Mouse (Mus musculus) heart, postnatal 0 days (tissue): ENCODE measurements around the gene Flywch1. TPM values are rescaled to one million over a fixed set of nuclear protein-coding genes. Genes with fewer than 3 reads are reported as not detected.

Experiments used
- ATAC-seq: fragments of 200-750 bp; cut with Nextera tagmentation; 2 replicates; pipeline ENCODE4 v1.8.0; 2017; ENCODE audit warnings: low read depth, moderate number of reproducible peaks, moderate library complexity; ENCODE audit not compliant: insufficient read depth
- DNase-seq: peaks from one replicate; pipeline ENCODE4 v3.0.0-alpha.2; 2016; ENCODE audit warnings: low spot score
- H3K27ac ChIP-seq: fragments of 300-500 bp; sonication (generic); 2 replicates; pipeline ENCODE4 v1.5.1; 2014; ENCODE audit warnings: low read depth, mild to moderate bottlenecking
- H3K27me3 ChIP-seq: fragments of 300-500 bp; sonication (generic); 2 replicates; pipeline ENCODE4 v1.6.1; 2014; ENCODE audit warnings: low read length, mixed read lengths; ENCODE audit not compliant: control insufficient read depth, insufficient read depth
- H3K36me3 ChIP-seq: fragments of 300-500 bp; sonication (generic); replicated peaks from 2 replicates; pipeline ENCODE4 v1.6.1; 2014; ENCODE audit warnings: low read length, mixed read lengths; ENCODE audit not compliant: control insufficient read depth, insufficient read depth
- H3K4me1 ChIP-seq: fragments of 300-500 bp; sonication (generic); 2 replicates; pipeline ENCODE4 v1.6.1; 2014; ENCODE audit warnings: antibody characterized with exemption; ENCODE audit not compliant: control insufficient read depth, insufficient read depth
- H3K4me2 ChIP-seq: fragments of 300-500 bp; sonication (generic); 2 replicates; pipeline ENCODE4 v1.6.1; 2014; ENCODE audit warnings: low read depth, mild to moderate bottlenecking, low read length, moderate library complexity
- H3K4me3 ChIP-seq: fragments of 300-500 bp; sonication (generic); 2 replicates; pipeline ENCODE4 v1.5.1; 2014; ENCODE audit warnings: low read depth, low read length
- H3K9ac ChIP-seq: fragments of 300-500 bp; sonication (generic); replicated peaks from 2 replicates; pipeline ENCODE4 v1.6.1; 2014; ENCODE audit warnings: low read depth, low read length, mixed read lengths
- H3K9me3 ChIP-seq: fragments of 300-500 bp; sonication (generic); replicated peaks from 2 replicates; pipeline ENCODE4 v1.6.1; 2016; ENCODE audit warnings: low read length; ENCODE audit not compliant: control insufficient read depth
- CTCF ChIP-seq: IDR thresholded peaks from 2 replicates; pipeline ENCODE4 v1.5.1; 2016; ENCODE audit warnings: antibody characterized with exemption, control low read depth, low read depth
- EP300 ChIP-seq: IDR thresholded peaks from 2 replicates; pipeline ENCODE4 v1.6.1; 2016; ENCODE audit warnings: antibody characterized with exemption, low read depth
- WGBS: fragments of 180-500 bp; shearing (Covaris S2); extraction: QIAGEN DNeasy Blood & Tissue Kit; methylation state at CpG from one replicate; pipeline ENCODE4 v1.1.7; 2014; 5-methylcytosine and 5-hydroxymethylcytosine counted together
- polyA plus RNA-seq: library from polyadenylated mRNA; unstranded; fragments of >200 nt; fragmentation: Nextera tagmentation; extraction: Ambion mirVana; gene quantifications from 2 replicates; pipeline ENCODE4 v1.2.1, GENCODE M21; 2015
- total RNA-seq: library from RNA; depleted of rRNA; stranded (reverse); fragments of >200 nt; gene quantifications from 2 replicates; pipeline ENCODE4 v1.2.3, GENCODE M21; 2014; ENCODE audit warnings: low replicate concordance

The Flywch1 gene
- total and polyA plus RNA-seq, 2 experiments from 2014 or later = 34.8 to 72.2 TPM

DNA sequence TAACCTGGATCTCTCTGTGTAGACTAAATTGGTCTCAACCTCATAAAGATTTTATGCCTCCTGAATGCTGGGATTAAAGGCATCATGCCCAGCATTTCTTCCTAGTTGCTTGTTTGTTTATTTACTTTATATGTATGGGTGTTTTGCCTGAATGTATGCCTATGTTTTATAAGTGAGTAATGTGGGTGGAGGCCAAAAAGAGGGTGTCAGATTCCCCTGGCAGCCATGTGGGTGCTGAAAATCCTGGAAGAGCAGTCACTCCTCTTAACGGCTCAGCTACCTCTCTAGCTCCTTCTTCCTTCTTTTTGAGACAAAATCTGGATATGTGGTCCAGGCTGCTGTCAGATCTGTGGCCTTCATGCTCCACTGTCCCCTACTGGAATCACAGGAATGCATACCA, 41.0 kb downstream of the Flywch1 start:
- no peak overlapping the region for H3K4me3 ChIP-seq
- H3K9me3 ChIP-seq = no peaks in the 10 kb centered on the region
- H3K9ac ChIP-seq = no peak overlapping the region
- ATAC-seq (no peak), DNase-seq (no peak)
- H3K27me3 ChIP-seq = no peaks in the 10 kb centered on the region
- no peak overlapping the region for H3K27ac ChIP-seq
- 0 out of 2 replicates have a peak, but pooled peaks cover under 1% of the 10 kb centered on the region for H3K36me3 ChIP-seq
- H3K4me1 ChIP-seq = peaks cover 5% of the 10 kb centered on the region; the same call in 1 of the 2 replicates
- TF ChIP-seq CTCF = no peak
- no peak for TF ChIP-seq EP300
- WGBS = 18% methylated on average over 1 of the region's 1 CpGs
- no peak overlapping the region for H3K4me2 ChIP-seq

- 1% methylated on average over 19 of the region's 20 CpGs for WGBS
- peak overlapping the region; percentile 95 for H3K4me2 ChIP-seq
- peaks cover 6% of the 10 kb centered on the region; the same call in 1 of the 2 replicates for H3K4me1 ChIP-seq
- H3K9ac ChIP-seq = peak overlapping the region; percentile 60
- TF ChIP-seq CTCF = peak; percentile 13
- TF ChIP-seq EP300 = no peak
- DNase-seq (peak; percentile 82), ATAC-seq (peak; percentile 91)
- H3K27ac ChIP-seq = peak overlapping the region; percentile 89
- H3K9me3 ChIP-seq = no peaks in the 10 kb centered on the region
- peak overlapping the region; percentile 90 for H3K4me3 ChIP-seq
- H3K27me3 ChIP-seq = no peaks in the 10 kb centered on the region
- H3K36me3 ChIP-seq = no peaks in the 10 kb centered on the region
Measured at GRCm38 (mm10) chr17:23726758-23727142, 44.7 kb downstream of the Flywch1 start.

- WGBS = 1% methylated on average over 63 of the region's 73 CpGs
Measured at GRCm38 (mm10) chr17:23725999-23726757, 45.2 kb downstream of the Flywch1 start, which contains the start of gene Pkmyt1. Pkmyt1 (plus strand) TSS chr17:23726336.

GRCm38 (mm10) chr17:23725477-23725876, 45.9 kb downstream of the Flywch1 start:
- H3K36me3 ChIP-seq = no peaks in the 10 kb centered on the region
- peaks cover 6% of the 10 kb centered on the region; the same call in 1 of the 2 replicates for H3K4me1 ChIP-seq
- H3K4me2 ChIP-seq = peak overlapping the region; percentile 95
- no peak for TF ChIP-seq CTCF
- TF ChIP-seq EP300 = no peak
- peak overlapping the region; percentile 49; the same call in 1 of the 2 replicates for H3K9ac ChIP-seq
- DNase-seq = no peak
- no peaks in the 10 kb centered on the region for H3K9me3 ChIP-seq
- ATAC-seq = no peak
- no peaks in the 10 kb centered on the region for H3K27me3 ChIP-seq
- peak overlapping the region; percentile 90; the same call in 1 of the 2 replicates for H3K4me3 ChIP-seq
- WGBS = 58% methylated on average over 4 of the region's 4 CpGs
- no peak overlapping the region for H3K27ac ChIP-seq

More at GRCm38 (mm10) chr17:23725999-23726757, 45.2 kb downstream of the Flywch1 start, which contains the start of gene Pkmyt1:
- ATAC-seq (peak; percentile 96), DNase-seq (peak; percentile 92)
- no peak for TF ChIP-seq CTCF
- no peak for TF ChIP-seq EP300
- H3K4me2 ChIP-seq = peak within 1 kb of the TSS; percentile 95
- H3K27me3 ChIP-seq = no peaks in the 10 kb centered on the region
- H3K27ac ChIP-seq = peak within 1 kb of the TSS; percentile 89
- H3K36me3 ChIP-seq = no peaks in the 10 kb centered on the region
- peak within 1 kb of the TSS; percentile 60 for H3K9ac ChIP-seq
- peaks cover 6% of the 10 kb centered on the region; the same call in 1 of the 2 replicates for H3K4me1 ChIP-seq
- peak within 1 kb of the TSS; percentile 90 for H3K4me3 ChIP-seq
- no peaks in the 10 kb centered on the region for H3K9me3 ChIP-seq

DNA sequence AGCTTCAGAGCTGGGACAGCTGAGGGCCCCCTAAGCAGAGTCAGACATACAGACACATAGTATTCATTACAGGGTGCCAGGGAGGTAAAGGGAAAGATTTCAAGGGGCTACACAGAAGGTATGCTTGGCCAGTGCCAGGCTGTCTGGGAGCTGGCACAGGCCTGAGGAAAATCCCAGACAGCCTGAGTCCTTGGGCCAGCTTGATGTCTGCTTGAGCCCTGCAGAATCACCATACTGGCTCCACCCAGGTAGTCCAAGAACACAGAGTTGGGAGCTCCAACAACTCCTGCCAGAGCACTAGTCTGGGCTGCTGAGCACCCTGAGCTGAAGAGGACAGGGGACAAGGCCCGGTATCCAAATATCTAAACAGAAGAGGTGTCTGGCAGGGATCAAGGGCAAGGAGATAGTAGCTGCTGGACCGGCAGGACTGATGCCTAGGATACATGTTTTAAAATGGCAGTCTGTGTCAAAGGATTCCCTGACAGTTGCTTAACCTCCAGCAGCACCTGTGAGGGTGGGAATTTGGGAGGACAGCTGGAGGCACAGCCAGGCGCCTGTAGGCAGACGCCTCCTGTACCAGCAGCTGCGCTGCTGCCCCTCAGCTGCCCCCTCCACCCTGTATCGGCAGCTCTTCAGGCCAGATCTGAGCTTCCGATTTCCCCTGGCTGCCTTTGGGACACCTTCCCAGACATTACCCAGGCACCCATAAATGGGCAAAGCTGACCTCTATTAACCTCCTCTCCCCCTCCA, 48.9 kb downstream of the Flywch1 start, which contains the start of gene 1520401A03Rik:
Gene 1520401A03Rik, minus strand, starts transcription at position 408 of the 750 bp plus-strand sequence.
- no peaks in the 10 kb centered on the region for H3K36me3 ChIP-seq
- 48% methylated on average over 7 of the region's 7 CpGs for WGBS
- DNase-seq = no peak
- no peak within 1 kb of the TSS for H3K4me3 ChIP-seq
- H3K27me3 ChIP-seq = no peaks in the 10 kb centered on the region
- no peak within 1 kb of the TSS for H3K27ac ChIP-seq
- no peak within 1 kb of the TSS for H3K9ac ChIP-seq
- no peak within 1 kb of the TSS for H3K4me2 ChIP-seq
- H3K9me3 ChIP-seq = no peaks in the 10 kb centered on the region
- ATAC-seq = no peak
- peaks cover 6% of the 10 kb centered on the region; the same call in 1 of the 2 replicates for H3K4me1 ChIP-seq
- no peak for TF ChIP-seq EP300
- TF ChIP-seq CTCF = no peak
